Mouse (Mus musculus): Measurements from ENCODE around the gene Nrl. TPM values are rescaled to one million over a fixed set of nuclear protein-coding genes. Genes with fewer than 3 reads are reported as not detected.
A peak's percentile ranks its signal among the peaks of the same experiment; 100 is the strongest.

Gene Nrl
- polyA plus RNA-seq, 1 experiment from 2014 or later = not detected

DNA sequence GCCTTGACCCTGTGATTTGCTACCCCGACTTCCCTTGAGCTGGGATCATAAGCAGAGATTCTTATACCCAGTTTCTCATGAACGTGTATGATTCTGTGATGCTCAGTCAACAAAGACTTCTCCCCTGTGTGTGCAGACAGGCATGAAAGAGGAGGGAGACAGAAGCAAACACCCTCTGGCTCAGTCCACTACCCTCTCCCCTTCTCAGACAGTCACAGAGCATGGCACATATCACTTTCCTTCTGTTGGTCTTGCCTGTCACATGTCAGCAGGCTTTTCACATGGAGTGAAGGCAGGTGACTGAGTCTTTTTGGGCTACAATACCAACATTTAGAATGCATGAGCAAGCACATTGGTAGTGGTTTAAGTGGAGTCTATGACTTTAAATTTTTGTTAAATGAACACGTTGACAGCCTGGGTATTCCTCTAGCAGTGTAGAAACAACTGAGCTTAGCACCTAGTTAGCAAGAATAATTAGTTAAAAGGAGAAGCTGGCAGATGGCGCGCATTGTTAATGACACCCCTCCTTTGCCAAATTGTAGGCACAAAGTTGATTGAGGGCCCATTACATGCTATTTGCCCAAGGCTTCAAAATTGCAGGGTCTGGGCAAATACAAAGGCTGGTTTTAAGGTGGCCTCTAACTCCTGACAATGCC, 40.2 kb downstream of the Nrl start:
- 76% methylated on average over 5 of the region's 5 CpGs for WGBS (ENCODE audit: insufficient replicate concordance)
- DNase-seq (no peak), ATAC-seq (no peak)
- H3K36me3 ChIP-seq (replicated peaks; ENCODE audit: insufficient read depth, low read length) = peaks cover 16% of the 10 kb centered on the region
- no peak overlapping the region for H3K4me3 ChIP-seq (ENCODE audit: low read depth, low read length)
- TF ChIP-seq CTCF (IDR thresholded peaks at IDR 0.05; ENCODE audit: low read depth) = no peak
- TF ChIP-seq EP300 (IDR thresholded peaks at IDR 0.05; ENCODE audit: low read depth) = no peak
- H3K4me1 ChIP-seq (ENCODE audit: insufficient read depth) = peaks cover 2% of the 10 kb centered on the region; the same call in 1 of the 2 replicates
- no peak overlapping the region for H3K9ac ChIP-seq (replicated peaks)
- H3K27ac ChIP-seq (ENCODE audit: low read depth) = no peak overlapping the region
- H3K9me3 ChIP-seq (ENCODE audit: low read length) = no peaks in the 10 kb centered on the region
- no peaks in the 10 kb centered on the region for H3K27me3 ChIP-seq (ENCODE audit: insufficient read depth, low read length)
- H3K4me2 ChIP-seq (ENCODE audit: low read depth, low read length) = no peak overlapping the region

- no peak overlapping the region for H3K9ac ChIP-seq (replicated peaks)
- peak overlapping the region; percentile 85 for H3K4me3 ChIP-seq (ENCODE audit: low read depth, low read length)
- H3K27ac ChIP-seq (ENCODE audit: low read depth) = no peak overlapping the region
- H3K4me1 ChIP-seq (ENCODE audit: insufficient read depth) = peaks cover 29% of the 10 kb centered on the region
- no peaks in the 10 kb centered on the region for H3K27me3 ChIP-seq (ENCODE audit: insufficient read depth, low read length)
- no peaks in the 10 kb centered on the region for H3K36me3 ChIP-seq (replicated peaks; ENCODE audit: insufficient read depth, low read length)
- H3K4me2 ChIP-seq (ENCODE audit: low read depth, low read length) = peak overlapping the region; percentile 86
- 88% methylated on average over 10 of the region's 10 CpGs for WGBS (ENCODE audit: insufficient replicate concordance)
- TF ChIP-seq EP300 (IDR thresholded peaks at IDR 0.05; ENCODE audit: low read depth) = no peak
- no peak for TF ChIP-seq CTCF (IDR thresholded peaks at IDR 0.05; ENCODE audit: low read depth)
- ATAC-seq = no peak
- no peaks in the 10 kb centered on the region for H3K9me3 ChIP-seq (ENCODE audit: low read length)
- DNase-seq = no peak
Observed at GRCm38 (mm10) chr14:55479629-55480028, 45.2 kb downstream of the Nrl start.

- Histone ChIP-seq H3K9ac (replicated peaks) (peak within 1 kb of the TSS; percentile 87), H3K9me3 (ENCODE audit: low read length) (no peaks in the 10 kb centered on the region), H3K4me1 (ENCODE audit: insufficient read depth) (peaks cover 29% of the 10 kb centered on the region), H3K27ac (ENCODE audit: low read depth) (peak within 1 kb of the TSS; percentile 97), H3K36me3 (replicated peaks; ENCODE audit: insufficient read depth, low read length) (no peaks in the 10 kb centered on the region), H3K4me3 (ENCODE audit: low read depth, low read length) (peak within 1 kb of the TSS; percentile 85), H3K4me2 (ENCODE audit: low read depth, low read length) (peak within 1 kb of the TSS; percentile 86), H3K27me3 (ENCODE audit: insufficient read depth, low read length) (no peaks in the 10 kb centered on the region)
- ATAC-seq (peak; percentile 94), DNase-seq (peak; percentile 84)
- 1% methylated on average over 37 of the region's 38 CpGs for WGBS (ENCODE audit: insufficient replicate concordance)
- TF ChIP-seq CTCF (IDR thresholded peaks at IDR 0.05; ENCODE audit: low read depth) (peak; percentile 80), EP300 (IDR thresholded peaks at IDR 0.05; ENCODE audit: low read depth) (peak; percentile 47; the same call in 1 of the 2 replicates)
Observed at GRCm38 (mm10) chr14:55478651-55479599, 45.9 kb downstream of the Nrl start, which contains the start of gene Dhrs4. Gene Dhrs4 (plus strand): TSS chr14:55478758.

DNA sequence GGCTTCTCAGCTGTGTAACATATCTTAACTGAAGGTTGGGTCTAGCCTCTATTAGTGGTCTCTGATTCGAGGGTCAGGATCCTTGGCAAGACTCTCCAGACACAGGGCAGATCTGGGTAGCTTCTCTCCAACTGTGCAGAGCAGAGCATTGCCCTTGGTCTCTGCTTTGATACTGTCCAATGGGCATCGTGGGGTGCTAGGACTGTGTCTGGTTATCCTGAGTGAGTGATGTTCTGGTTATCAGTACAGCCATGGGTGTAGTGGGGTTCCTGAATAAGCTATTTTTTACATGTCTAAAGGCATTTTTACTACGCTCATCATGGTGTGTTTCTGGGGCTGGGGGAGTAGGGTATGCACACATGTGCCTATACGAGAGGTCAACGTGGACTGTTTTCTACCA, 47.0 kb downstream of the Nrl start:
- DNase-seq = no peak
- WGBS (ENCODE audit: insufficient replicate concordance) = 59% methylated on average over 5 of the region's 5 CpGs
- Histone ChIP-seq H3K27me3 (ENCODE audit: insufficient read depth, low read length) (no peaks in the 10 kb centered on the region), H3K27ac (ENCODE audit: low read depth) (peak overlapping the region; percentile 97), H3K4me2 (ENCODE audit: low read depth, low read length) (peak overlapping the region; percentile 86), H3K9me3 (ENCODE audit: low read length) (no peaks in the 10 kb centered on the region), H3K4me3 (ENCODE audit: low read depth, low read length) (peak overlapping the region; percentile 85), H3K4me1 (ENCODE audit: insufficient read depth) (peaks cover 29% of the 10 kb centered on the region), H3K9ac (replicated peaks) (peak overlapping the region; percentile 87), H3K36me3 (replicated peaks; ENCODE audit: insufficient read depth, low read length) (no peaks in the 10 kb centered on the region)
- TF ChIP-seq CTCF (IDR thresholded peaks at IDR 0.05; ENCODE audit: low read depth) (no peak), EP300 (IDR thresholded peaks at IDR 0.05; ENCODE audit: low read depth) (no peak)
- ATAC-seq = peak; percentile 23; the same call in 1 of the 2 replicates

GRCm38 (mm10) chr14:55477421-55477820, 47.4 kb downstream of the Nrl start:
- TF ChIP-seq EP300 (IDR thresholded peaks at IDR 0.05; ENCODE audit: low read depth) (no peak), CTCF (IDR thresholded peaks at IDR 0.05; ENCODE audit: low read depth) (no peak)
- H3K4me3 ChIP-seq (ENCODE audit: low read depth, low read length) = no peak overlapping the region
- DNase-seq (no peak), ATAC-seq (no peak)
- H3K9ac ChIP-seq (replicated peaks) = no peak overlapping the region
- H3K36me3 ChIP-seq (replicated peaks; ENCODE audit: insufficient read depth, low read length) = no peaks in the 10 kb centered on the region
- peaks cover 29% of the 10 kb centered on the region for H3K4me1 ChIP-seq (ENCODE audit: insufficient read depth)
- H3K27me3 ChIP-seq (ENCODE audit: insufficient read depth, low read length) = no peaks in the 10 kb centered on the region
- H3K9me3 ChIP-seq (ENCODE audit: low read length) = no peaks in the 10 kb centered on the region
- H3K4me2 ChIP-seq (ENCODE audit: low read depth, low read length) = peak overlapping the region; percentile 86; the same call in 1 of the 2 replicates
- 90% methylated on average over 1 of the region's 1 CpGs for WGBS (ENCODE audit: insufficient replicate concordance)
- peak overlapping the region; percentile 16; the same call in 1 of the 2 replicates for H3K27ac ChIP-seq (ENCODE audit: low read depth)

DNA sequence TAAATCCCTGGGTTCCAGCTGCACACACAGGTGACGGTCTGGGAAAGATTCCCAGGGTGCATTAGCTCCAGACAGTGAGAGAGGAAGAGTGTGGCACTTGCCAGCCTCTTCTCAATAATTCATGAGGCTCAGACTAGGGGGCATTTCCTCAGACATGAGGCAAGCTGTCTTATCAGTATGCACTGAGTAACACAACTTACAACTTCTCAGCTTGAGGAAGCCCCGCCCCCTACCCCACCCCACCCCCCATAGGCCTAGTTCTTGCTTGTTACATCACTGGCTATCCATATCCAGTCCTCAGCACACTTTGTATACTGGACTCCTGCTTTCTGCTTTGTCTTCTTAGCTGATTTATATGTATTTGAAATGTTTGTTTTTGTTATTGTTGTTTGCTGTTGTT, 49.1 kb downstream of the Nrl start:
- WGBS (ENCODE audit: insufficient replicate concordance) = 45% methylated on average over 2 of the region's 2 CpGs
- H3K4me1 ChIP-seq (ENCODE audit: insufficient read depth) = peaks cover 32% of the 10 kb centered on the region
- no peak overlapping the region for H3K27ac ChIP-seq (ENCODE audit: low read depth)

More for the DNA sequence above, 49.1 kb downstream of the Nrl start:
- DNase-seq = no peak
- no peak for TF ChIP-seq CTCF (IDR thresholded peaks at IDR 0.05; ENCODE audit: low read depth)
- no peak for TF ChIP-seq EP300 (IDR thresholded peaks at IDR 0.05; ENCODE audit: low read depth)
- Histone ChIP-seq H3K36me3 (replicated peaks; ENCODE audit: insufficient read depth, low read length) (no peaks in the 10 kb centered on the region), H3K9ac (replicated peaks) (no peak overlapping the region), H3K9me3 (ENCODE audit: low read length) (no peaks in the 10 kb centered on the region), H3K27me3 (ENCODE audit: insufficient read depth, low read length) (no peaks in the 10 kb centered on the region), H3K4me2 (ENCODE audit: low read depth, low read length) (no peak overlapping the region), H3K4me3 (ENCODE audit: low read depth, low read length) (no peak overlapping the region)
- ATAC-seq = no peak

All from liver, postnatal 0 days (tissue).